Mouse (Mus musculus) liver, postnatal 0 days (tissue): ENCODE data around the gene Jmjd8. TPM values are rescaled to one million over a fixed set of nuclear protein-coding genes. Genes with fewer than 3 reads are reported as not detected.

Source experiments
- ATAC-seq: fragments of 200-750 bp; cut with Nextera tagmentation; 2 replicates; pipeline ENCODE4 v1.8.0; 2017; ENCODE audit warnings: mild to moderate bottlenecking, moderate library complexity
- DNase-seq: peaks from one replicate; pipeline ENCODE4 v3.0.0-alpha.2; 2016
- H3K27ac ChIP-seq: fragments of 300-500 bp; sonication (generic); 2 replicates; pipeline ENCODE4 v1.5.1; 2014; ENCODE audit warnings: antibody characterized with exemption, moderate library complexity, mild to moderate bottlenecking, low read depth
- H3K27me3 ChIP-seq: fragments of 300-500 bp; sonication (generic); 2 replicates; pipeline ENCODE4 v1.6.1; 2014; ENCODE audit warnings: low read length, control low read depth, mixed read lengths; ENCODE audit not compliant: insufficient read depth
- H3K36me3 ChIP-seq: fragments of 300-500 bp; sonication (generic); replicated peaks from 2 replicates; pipeline ENCODE4 v1.6.1; 2014; ENCODE audit warnings: mild to moderate bottlenecking, control low read depth, low read length, moderate library complexity, mixed read lengths; ENCODE audit not compliant: insufficient read depth
- H3K4me1 ChIP-seq: fragments of 300-500 bp; sonication (generic); 2 replicates; pipeline ENCODE4 v1.6.1; 2014; ENCODE audit warnings: antibody characterized with exemption, mild to moderate bottlenecking, control low read depth; ENCODE audit not compliant: insufficient read depth
- H3K4me2 ChIP-seq: fragments of 300-500 bp; sonication (generic); 2 replicates; pipeline ENCODE4 v1.6.1; 2014; ENCODE audit warnings: low read depth, mild to moderate bottlenecking, low read length, moderate library complexity, mixed read lengths
- H3K4me3 ChIP-seq: fragments of 300-500 bp; sonication (generic); 2 replicates; pipeline ENCODE4 v1.5.1; 2014; ENCODE audit warnings: low read depth, low read length
- H3K9ac ChIP-seq: fragments of 300-500 bp; sonication (generic); replicated peaks from 2 replicates; pipeline ENCODE4 v1.6.1; 2014; ENCODE audit warnings: mild to moderate bottlenecking, moderate library complexity
- H3K9me3 ChIP-seq: fragments of 300-500 bp; sonication (generic); 2 replicates; pipeline ENCODE4 v1.6.1; 2016; ENCODE audit warnings: mild to moderate bottlenecking, control low read depth, low read length, mixed read lengths
- CTCF ChIP-seq: sonication (generic); IDR thresholded peaks from 2 replicates; pipeline ENCODE4 v1.5.1; 2016; ENCODE audit warnings: antibody characterized with exemption, low read depth
- EP300 ChIP-seq: IDR thresholded peaks from 2 replicates; pipeline ENCODE4 v1.6.1; 2016; ENCODE audit warnings: antibody characterized with exemption, low read depth, mild to moderate bottlenecking
- WGBS: fragments of 180-500 bp; shearing (Covaris S2); extraction: QIAGEN DNeasy Blood & Tissue Kit; methylation state at CpG from one replicate; pipeline ENCODE4 v1.1.7; 2014; ENCODE audit not compliant: insufficient replicate concordance; 5-methylcytosine and 5-hydroxymethylcytosine counted together
- polyA plus RNA-seq: library from polyadenylated mRNA; unstranded; fragments of >200 nt; fragmentation: Nextera tagmentation; extraction: Ambion mirVana; gene quantifications from 2 replicates; pipeline ENCODE4 v1.2.1, GENCODE M21; 2015

The Jmjd8 gene
- polyA plus RNA-seq, 1 experiment from 2014 or later, result 13.8 TPM

DNA sequence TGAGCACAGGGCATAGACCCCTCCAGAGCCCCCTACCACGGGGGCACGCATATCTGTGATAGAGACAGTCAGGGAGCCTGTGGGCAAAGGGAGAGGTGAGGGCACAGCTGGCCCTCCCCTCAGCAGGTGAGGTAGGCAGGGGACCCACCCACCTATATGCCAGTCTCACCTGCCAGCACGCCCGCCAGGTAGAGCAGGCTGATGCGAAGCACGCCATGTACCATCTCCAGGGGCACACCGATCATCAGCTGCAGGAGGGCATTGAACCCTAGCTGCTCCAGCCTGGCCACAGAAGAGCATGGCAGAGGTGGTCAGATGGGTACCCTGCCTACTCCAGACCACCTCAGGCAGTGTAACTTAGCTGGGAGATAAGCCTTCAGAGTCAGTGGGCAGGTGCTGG lies 6.6 kb downstream of the Jmjd8 start:
- no peak for ATAC-seq
- no peaks in the 10 kb centered on the region for H3K9me3 ChIP-seq
- H3K4me2 ChIP-seq, result peak overlapping the region; percentile 99
- no peaks in the 10 kb centered on the region for H3K27me3 ChIP-seq
- H3K4me1 ChIP-seq, result peaks cover 58% of the 10 kb centered on the region
- H3K36me3 ChIP-seq, result peaks cover 35% of the 10 kb centered on the region
- DNase-seq, result no peak
- 87% methylated on average over 7 of the region's 7 CpGs for WGBS
- no peak overlapping the region for H3K9ac ChIP-seq
- H3K27ac ChIP-seq, result no peak overlapping the region
- TF ChIP-seq EP300, result no peak
- no peak for TF ChIP-seq CTCF
- no peak overlapping the region for H3K4me3 ChIP-seq

DNA sequence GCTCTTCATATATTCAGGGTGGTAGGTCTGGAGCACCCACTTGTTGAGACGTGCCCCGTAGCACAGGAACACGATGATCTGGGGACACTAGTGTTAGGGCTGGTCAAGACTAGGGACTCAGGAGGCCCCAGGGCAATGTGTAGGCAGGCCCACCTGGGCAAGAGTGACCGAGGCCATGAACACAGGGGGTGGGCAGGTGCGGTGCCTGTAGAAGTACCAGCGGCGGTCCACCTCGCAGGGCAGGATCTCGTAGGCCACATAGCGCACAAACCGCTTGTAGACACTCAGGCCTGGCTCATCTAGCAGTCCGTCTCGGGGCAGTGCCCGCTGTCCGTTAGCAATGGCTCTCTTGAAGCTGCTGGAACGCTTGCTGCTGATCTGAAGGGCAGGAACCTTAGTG lies 7.1 kb downstream of the Jmjd8 start:
- Histone ChIP-seq H3K27ac (no peak overlapping the region), H3K9ac (no peak overlapping the region), H3K9me3 (no peaks in the 10 kb centered on the region), H3K27me3 (no peaks in the 10 kb centered on the region), H3K4me3 (no peak overlapping the region), H3K4me2 (peak overlapping the region; percentile 18; the same call in 1 of the 2 replicates), H3K36me3 (peaks cover 35% of the 10 kb centered on the region), H3K4me1 (peaks cover 54% of the 10 kb centered on the region)
- ATAC-seq (no peak), DNase-seq (no peak)
- TF ChIP-seq EP300 (no peak), CTCF (no peak)
- WGBS, result 91% methylated on average over 16 of the region's 16 CpGs

DNA sequence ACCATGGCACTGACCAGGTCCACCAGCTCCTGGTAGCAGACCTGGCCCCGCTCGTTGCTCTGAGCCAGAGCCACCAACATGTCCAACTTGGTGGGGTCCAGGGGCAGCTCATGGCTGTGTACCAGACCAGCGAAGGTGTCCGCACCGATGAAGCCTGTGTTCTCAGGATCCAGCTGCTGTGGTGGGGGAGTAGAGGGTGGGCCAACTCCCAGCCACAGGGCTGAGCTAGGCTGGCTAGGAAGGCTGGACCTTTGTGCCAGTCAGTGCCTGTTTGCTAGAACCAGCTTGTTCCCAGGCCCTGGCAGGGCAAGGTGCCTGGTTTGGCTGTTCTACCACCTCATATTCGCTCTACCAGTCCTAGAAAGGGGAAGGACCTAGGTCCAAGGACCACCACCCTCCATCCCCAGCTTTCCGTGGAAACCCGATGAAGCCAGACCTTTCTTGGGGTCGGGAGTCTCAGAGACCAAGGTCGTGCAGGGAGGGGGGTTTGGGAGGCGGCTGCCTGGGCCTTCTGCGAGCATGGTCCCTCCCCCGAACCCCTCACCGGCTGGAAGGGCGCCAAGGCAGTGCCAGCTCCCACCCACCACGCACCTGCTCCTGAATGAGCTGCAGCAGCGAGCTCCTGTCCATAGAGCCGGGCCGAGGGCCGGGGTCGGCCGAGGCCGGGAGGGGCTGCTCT lies 7.9 kb downstream of the Jmjd8 start:
- 29% methylated on average over 20 of the region's 23 CpGs for WGBS
- H3K27ac ChIP-seq, result no peak overlapping the region
- peak overlapping the region; percentile 47; the same call in 1 of the 2 replicates for H3K9ac ChIP-seq
- H3K4me3 ChIP-seq, result peak overlapping the region; percentile 21; the same call in 1 of the 2 replicates
- no peaks in the 10 kb centered on the region for H3K27me3 ChIP-seq
- H3K4me2 ChIP-seq, result peak overlapping the region; percentile 76
- peaks cover 49% of the 10 kb centered on the region for H3K4me1 ChIP-seq
- peaks cover 35% of the 10 kb centered on the region for H3K36me3 ChIP-seq
- no peak for ATAC-seq
- H3K9me3 ChIP-seq, result no peaks in the 10 kb centered on the region
- no peak for DNase-seq
- TF ChIP-seq EP300, result no peak
- no peak for TF ChIP-seq CTCF

DNA sequence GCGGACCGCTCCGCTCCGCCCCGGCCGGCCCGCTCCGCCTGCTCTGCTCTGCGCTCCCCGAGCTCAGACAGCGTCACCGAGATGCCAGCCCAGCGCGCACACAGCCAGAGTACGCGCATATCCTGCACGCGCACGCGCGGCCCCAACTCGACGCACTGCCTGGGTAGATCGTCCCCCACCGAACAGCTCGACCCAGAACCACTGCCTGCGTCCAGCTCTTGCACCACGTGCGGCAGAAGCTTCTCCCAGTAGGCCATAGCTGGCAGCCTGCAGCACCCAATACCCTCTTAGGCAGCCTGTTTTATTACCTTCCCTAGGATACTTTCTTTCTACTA lies 8.4 kb downstream of the Jmjd8 start, which contains the start of gene Rhbdl1:
TSS of gene Rhbdl1 (minus strand) at position 220 of the 335 bp plus-strand sequence.
- Histone ChIP-seq H3K4me3 (peak within 1 kb of the TSS; percentile 21; the same call in 1 of the 2 replicates), H3K27me3 (no peaks in the 10 kb centered on the region), H3K4me2 (peak within 1 kb of the TSS; percentile 76), H3K36me3 (peaks cover 38% of the 10 kb centered on the region), H3K27ac (no peak within 1 kb of the TSS), H3K4me1 (peaks cover 44% of the 10 kb centered on the region), H3K9me3 (no peaks in the 10 kb centered on the region), H3K9ac (peak within 1 kb of the TSS; percentile 47; the same call in 1 of the 2 replicates)
- TF ChIP-seq CTCF (no peak), EP300 (no peak)
- WGBS, result 5% methylated on average over 20 of the region's 29 CpGs
- ATAC-seq (no peak), DNase-seq (peak; percentile 69)

DNA sequence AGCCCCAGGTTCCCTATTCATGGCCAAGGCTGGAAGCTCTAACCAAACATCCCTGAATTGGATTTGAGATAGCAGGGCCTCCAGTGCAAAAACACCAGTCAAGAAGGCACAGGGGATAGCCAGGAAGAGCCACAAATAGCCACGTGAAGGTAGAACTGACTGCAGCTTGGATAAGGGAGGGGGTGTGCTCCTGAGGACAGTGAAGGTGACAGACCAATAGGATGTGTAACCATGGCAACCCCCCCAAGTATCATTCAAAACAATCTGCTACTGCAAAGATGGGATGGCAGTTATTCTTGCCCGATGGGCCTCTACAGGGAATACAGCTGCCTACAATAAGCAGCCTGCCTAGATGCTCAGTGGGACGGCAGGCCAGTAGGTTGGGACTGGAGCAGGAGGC lies 8.9 kb downstream of the Jmjd8 start:
- no peak overlapping the region for H3K4me3 ChIP-seq
- H3K27me3 ChIP-seq, result no peaks in the 10 kb centered on the region

DNA sequence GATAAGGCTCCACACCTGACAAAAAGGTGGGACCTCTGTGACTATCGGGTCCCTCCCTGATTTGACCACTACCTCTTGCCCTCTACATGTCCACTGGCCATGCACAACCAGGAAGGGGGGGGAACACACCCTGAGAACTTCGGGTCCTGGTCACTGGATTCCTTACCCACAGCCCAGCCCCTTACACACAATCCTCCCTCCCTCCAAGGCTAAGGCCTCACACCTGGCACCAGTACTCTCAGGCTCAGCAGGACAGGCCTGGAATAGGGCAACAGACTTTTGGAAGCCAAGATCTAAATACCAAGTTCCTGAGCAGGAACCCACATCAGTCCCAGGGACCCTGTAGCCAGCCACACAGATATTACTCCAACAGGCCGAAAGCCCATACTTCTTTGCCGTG lies 10.2 kb downstream of the Jmjd8 start:
- H3K36me3 ChIP-seq, result peaks cover 44% of the 10 kb centered on the region
- H3K9ac ChIP-seq, result no peak overlapping the region
- H3K4me2 ChIP-seq, result no peak overlapping the region
- H3K4me3 ChIP-seq, result no peak overlapping the region
- H3K27me3 ChIP-seq, result no peaks in the 10 kb centered on the region
- peaks cover 48% of the 10 kb centered on the region for H3K4me1 ChIP-seq
- DNase-seq (no peak), ATAC-seq (no peak)
- peak overlapping the region; percentile 82 for H3K27ac ChIP-seq
- TF ChIP-seq CTCF (no peak), EP300 (no peak)
- no peaks in the 10 kb centered on the region for H3K9me3 ChIP-seq
- WGBS, result 79% methylated on average over 4 of the region's 4 CpGs

More for the DNA sequence above, 8.9 kb downstream of the Jmjd8 start:
- ATAC-seq, result no peak
- peaks cover 43% of the 10 kb centered on the region for H3K36me3 ChIP-seq
- peak overlapping the region; percentile 76; the same call in 1 of the 2 replicates for H3K4me2 ChIP-seq
- H3K9ac ChIP-seq, result no peak overlapping the region
- no peak for TF ChIP-seq CTCF
- peaks cover 42% of the 10 kb centered on the region for H3K4me1 ChIP-seq
- H3K27ac ChIP-seq, result no peak overlapping the region
- no peak for DNase-seq
- no peaks in the 10 kb centered on the region for H3K9me3 ChIP-seq
- 42% methylated on average over 3 of the region's 3 CpGs for WGBS
